Mouse (Mus musculus): ENCODE measurements at regions not wholly inside any gene's neighbourhood (a gene's known extent, or its start where the extent isn't known, plus 50 kb on each side); places are given as distances from the start of the nearest gene placed in this dataset.
A peak's percentile ranks its signal among the peaks of the same experiment; 100 is the strongest.
"Not testable (repeated sequence)": the region's sequence is repeated elsewhere in the genome, so short reads cannot be mapped to it uniquely, and the experiment has no call there.

DNA sequence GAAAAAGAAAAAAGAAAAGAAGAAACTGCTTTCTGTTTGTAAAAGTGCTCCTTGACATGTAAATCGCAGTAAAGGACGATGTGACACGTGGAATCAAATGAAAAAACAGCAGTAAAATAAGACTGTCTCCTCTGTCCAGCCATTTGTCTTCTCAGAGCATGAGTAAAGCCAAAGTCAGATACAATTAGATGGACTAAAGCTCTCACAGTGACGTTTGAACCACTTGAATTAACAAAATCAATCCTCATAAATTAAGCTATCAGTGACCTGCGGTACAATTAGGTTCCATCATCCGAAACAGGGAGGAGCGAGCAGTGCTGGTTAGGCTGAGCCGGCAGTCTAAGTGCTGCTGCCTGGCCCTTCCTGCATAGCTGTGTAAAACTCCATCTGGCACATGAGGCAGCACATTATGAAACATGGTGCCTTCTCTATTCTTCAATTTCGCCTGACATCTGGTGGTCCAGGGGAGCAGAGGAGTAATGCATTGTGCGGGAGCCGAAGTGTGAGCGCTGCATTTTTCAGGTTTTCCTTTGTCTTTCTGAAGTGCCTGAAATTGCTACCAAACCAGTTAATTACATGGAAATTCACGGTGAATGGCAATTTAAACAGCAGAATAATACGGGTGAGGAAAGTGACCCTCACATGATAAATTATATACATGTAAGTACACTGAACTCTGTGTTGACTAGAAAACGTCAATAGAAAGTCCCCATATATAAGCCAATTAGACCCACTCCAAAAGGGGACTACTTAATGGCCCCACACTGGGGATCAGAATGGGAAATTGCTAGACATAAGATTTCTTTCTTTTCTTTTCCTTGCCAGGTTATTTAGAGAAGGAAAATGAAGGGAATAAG, 118.1 kb downstream of the Mmrn1 start:
- DNase-seq, result no peak
- TF ChIP-seq POLR2A (IDR thresholded peaks at IDR 0.05; ENCODE audit: borderline replicate concordance, extremely low read depth, low read depth, low read length), result no peak
- no peak for TF ChIP-seq CTCF (IDR thresholded peaks at IDR 0.05; ENCODE audit: insufficient read depth, low read length)
- Histone ChIP-seq H3K4me1 (ENCODE audit: control insufficient read depth, insufficient read depth, low read length) (no peaks in the 10 kb centered on the region), H3K4me3 (replicated peaks; ENCODE audit: extremely low read depth, low read depth, low read length) (no peak overlapping the region)
- 78% methylated on average over 15 of the region's 15 CpGs for WGBS

DNA sequence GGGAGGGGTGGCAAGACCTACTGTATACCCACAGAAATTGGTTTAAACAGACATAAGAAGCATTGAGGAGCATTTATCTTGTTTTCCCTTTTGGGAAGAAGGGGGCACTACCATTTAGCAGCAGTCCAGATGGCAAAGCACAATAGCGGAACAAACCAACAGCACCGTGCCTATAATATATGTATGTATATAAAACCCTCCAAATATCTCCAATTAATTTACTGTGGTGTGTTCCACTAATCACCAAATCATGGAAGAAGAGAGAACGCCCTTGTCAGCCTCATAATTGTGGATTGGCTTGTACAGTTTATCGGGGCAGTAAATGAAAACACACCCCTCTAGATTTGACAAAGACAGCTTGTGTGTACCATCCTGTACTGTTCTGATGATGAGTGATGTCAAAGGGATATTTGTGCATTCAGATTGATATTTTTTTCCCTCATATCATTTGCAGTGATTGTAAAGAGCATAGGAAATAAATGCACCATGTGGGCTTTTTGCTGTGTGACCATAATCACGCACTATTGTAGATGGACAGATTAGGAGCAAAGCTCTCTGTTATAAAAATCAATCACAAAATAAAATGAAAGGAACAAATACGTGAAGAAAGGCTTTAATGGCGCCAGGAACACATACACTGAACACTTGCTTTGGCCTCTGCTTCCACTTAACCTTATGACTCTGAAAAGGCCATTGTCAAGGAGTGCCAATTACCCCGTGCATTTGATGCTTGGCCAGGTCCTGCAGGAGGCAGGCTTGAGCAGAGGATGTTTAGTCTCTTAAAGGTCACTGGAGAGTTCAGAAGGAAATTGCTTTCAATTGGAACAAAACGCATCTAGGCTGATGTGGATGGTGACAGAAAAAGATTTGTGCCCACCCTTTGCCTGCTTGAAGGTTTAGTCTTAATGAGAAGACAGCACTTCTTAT, 119.0 kb downstream of the Mmrn1 start:
- H3K4me1 ChIP-seq (ENCODE audit: control insufficient read depth, insufficient read depth, low read length), result no peaks in the 10 kb centered on the region
- no peak overlapping the region for H3K4me3 ChIP-seq (replicated peaks; ENCODE audit: extremely low read depth, low read depth, low read length)
- WGBS, result 72% methylated on average over 9 of the region's 9 CpGs
- DNase-seq, result no peak
- TF ChIP-seq CTCF (IDR thresholded peaks at IDR 0.05; ENCODE audit: insufficient read depth, low read length), result peak; percentile 37; the same call in 1 of the 2 replicates
- no peak for TF ChIP-seq POLR2A (IDR thresholded peaks at IDR 0.05; ENCODE audit: borderline replicate concordance, extremely low read depth, low read depth, low read length)

DNA sequence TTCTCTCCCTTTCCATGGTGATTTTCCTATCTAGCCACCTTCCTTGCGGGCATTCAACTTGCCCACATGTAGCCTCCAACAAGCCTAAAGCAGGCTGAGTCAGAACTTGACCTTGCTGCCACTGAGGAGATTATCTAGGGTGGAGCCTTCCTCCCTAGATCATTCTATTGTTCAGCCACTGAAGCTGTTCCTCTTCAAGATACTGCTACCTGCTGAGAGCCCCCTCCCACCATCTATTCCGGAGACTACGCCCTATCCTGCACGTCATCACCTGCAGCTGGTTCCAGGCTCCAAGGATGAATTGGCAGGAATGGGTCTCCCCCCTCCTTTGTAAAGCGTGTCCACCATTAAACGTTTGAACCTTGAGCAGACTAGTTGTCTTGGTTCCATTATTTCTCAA, 122.9 kb downstream of the Mmrn1 start:
- DNase-seq; H3K4me3 ChIP-seq (replicated peaks; ENCODE audit: extremely low read depth, low read depth, low read length); H3K4me1 ChIP-seq (ENCODE audit: control insufficient read depth, insufficient read depth, low read length): not testable (repeated sequence)
- WGBS, result 79% methylated on average over 6 of the region's 6 CpGs

DNA sequence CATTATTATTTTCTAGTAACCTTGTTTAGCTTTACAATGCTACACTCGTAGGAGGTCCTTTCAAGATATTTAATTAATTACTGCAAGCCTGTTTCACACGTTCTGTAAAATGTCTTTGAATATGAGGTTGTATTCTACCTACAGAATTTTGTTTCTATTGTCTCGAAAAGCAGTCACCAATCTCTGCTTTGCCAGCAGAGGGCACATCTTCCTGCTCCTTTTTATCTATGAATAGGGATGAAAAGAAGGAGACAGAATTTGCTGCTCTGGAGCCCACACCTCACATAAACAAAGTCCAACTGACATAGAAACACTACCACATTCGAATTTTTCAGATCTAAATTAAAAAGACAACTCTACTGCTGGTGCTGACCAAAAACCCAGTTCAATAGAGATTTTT, 117.0 kb upstream of the Ccser1 start:
- H3K4me1 ChIP-seq (ENCODE audit: control insufficient read depth, insufficient read depth, low read length), result no peaks in the 10 kb centered on the region; the same call in 1 of the 2 replicates
- WGBS, result 19% methylated on average over 4 of the region's 4 CpGs
- TF ChIP-seq CTCF (IDR thresholded peaks at IDR 0.05; ENCODE audit: insufficient read depth, low read length), result no peak
- no peak for TF ChIP-seq POLR2A (IDR thresholded peaks at IDR 0.05; ENCODE audit: borderline replicate concordance, extremely low read depth, low read depth, low read length)
- DNase-seq, result peak; percentile 7
- no peak overlapping the region for H3K4me3 ChIP-seq (replicated peaks; ENCODE audit: extremely low read depth, low read depth, low read length)

DNA sequence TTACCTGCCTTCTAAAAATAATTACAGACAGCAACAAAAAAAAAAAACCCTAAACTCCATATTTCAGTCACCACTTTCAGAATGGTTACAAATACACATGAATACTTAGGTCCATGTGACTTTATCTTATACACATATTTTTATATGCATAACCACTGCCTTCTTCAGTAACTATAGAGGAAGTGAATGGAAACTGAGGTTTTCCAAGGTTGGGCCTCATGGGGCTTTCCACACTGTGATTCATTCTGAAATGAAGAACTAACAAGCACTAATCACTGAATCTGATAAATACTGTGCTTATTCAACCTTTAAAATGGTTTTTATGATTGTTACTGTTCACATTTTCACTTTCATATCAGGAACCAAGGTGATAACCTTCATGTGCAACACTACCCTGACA, 114.4 kb upstream of the Ccser1 start:
- TF ChIP-seq CTCF (IDR thresholded peaks at IDR 0.05; ENCODE audit: insufficient read depth, low read length), result no peak
- no peaks in the 10 kb centered on the region; the same call in 1 of the 2 replicates for H3K4me1 ChIP-seq (ENCODE audit: control insufficient read depth, insufficient read depth, low read length)
- H3K4me3 ChIP-seq (replicated peaks; ENCODE audit: extremely low read depth, low read depth, low read length), result no peak overlapping the region
- no peak for DNase-seq

DNA sequence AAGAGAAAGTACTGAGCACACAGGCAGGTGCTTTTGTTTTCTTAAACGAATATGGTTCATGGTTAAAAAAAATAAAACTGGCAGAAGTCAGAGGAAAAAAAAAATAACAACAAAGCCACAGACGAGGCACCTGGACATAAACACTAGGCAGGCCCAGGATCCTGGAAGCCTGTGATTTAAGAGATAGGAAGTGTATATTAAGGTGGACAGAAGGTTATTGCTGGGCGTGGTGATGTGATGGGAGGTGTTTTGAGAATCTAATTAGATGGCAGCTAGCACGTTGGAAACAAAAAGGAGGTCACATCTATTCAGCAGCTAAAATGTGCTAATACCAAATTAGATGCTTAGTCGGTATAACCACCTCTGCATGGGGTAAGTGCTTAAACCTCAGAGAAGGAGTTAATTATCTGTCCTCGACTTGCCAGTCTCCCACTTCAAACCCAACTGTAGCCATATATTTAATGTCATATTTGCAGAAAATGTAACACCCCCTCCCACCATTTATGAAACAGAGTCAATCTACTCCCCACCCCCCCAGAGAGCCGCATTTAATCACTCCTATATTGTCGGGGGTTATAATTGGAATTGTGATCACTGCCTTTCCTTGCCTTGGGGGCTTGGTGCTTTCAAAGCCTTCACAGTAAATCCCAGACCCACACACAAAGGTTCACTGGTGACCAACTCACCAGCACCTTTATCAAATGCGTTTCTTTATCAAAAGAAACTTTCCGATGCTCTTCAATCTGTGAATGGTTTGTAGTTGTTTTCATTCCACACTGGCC, 113.4 kb upstream of the Ccser1 start:
- TF ChIP-seq CTCF (IDR thresholded peaks at IDR 0.05; ENCODE audit: insufficient read depth, low read length) (no peak), POLR2A (IDR thresholded peaks at IDR 0.05; ENCODE audit: borderline replicate concordance, extremely low read depth, low read depth, low read length) (no peak)
- WGBS, result 67% methylated on average over 10 of the region's 10 CpGs
- no peak overlapping the region for H3K4me3 ChIP-seq (replicated peaks; ENCODE audit: extremely low read depth, low read depth, low read length)
- DNase-seq, result no peak
- H3K4me1 ChIP-seq (ENCODE audit: control insufficient read depth, insufficient read depth, low read length), result no peaks in the 10 kb centered on the region; the same call in 1 of the 2 replicates

DNA sequence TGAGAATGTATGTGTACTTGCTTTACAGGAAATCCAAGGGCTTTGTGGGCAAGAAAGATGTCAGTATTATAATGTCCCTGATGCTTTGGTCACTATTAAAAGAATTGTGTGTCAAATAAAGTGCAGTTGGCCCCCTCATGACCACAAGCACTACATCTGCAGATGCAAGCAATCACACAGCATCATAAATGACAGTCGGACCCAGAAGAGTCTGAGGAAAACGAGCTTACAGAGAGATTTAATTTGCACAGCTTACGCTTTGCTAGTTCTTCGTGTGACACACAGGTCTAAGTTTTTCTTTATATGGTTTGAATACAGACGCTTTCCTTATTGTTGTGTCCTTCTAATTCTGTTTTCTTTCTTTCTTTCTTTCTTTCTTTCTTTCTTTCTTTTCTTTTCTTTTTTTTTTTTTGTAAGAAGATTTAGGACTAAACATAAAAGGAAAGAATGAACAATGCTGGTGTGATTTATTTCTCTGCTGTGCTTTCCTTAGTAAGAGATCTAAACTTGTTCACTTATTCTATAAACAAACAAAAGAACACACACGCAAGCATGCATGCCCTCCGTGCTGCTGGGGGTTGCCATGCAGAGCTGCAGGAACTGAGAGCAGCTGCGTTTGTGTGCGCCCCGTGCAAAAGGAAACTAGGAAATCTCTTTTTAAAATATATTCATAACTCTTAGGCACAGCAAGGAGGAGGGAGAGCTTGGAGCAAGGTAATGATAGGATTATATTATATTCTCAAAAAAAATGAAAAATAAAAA, 112.6 kb upstream of the Ccser1 start:
- WGBS, result 35% methylated on average over 10 of the region's 10 CpGs
- DNase-seq, result no peak
- no peak overlapping the region for H3K4me3 ChIP-seq (replicated peaks; ENCODE audit: extremely low read depth, low read depth, low read length)
- H3K4me1 ChIP-seq (ENCODE audit: control insufficient read depth, insufficient read depth, low read length), result no peaks in the 10 kb centered on the region; the same call in 1 of the 2 replicates
- no peak for TF ChIP-seq POLR2A (IDR thresholded peaks at IDR 0.05; ENCODE audit: borderline replicate concordance, extremely low read depth, low read depth, low read length)
- TF ChIP-seq CTCF (IDR thresholded peaks at IDR 0.05; ENCODE audit: insufficient read depth, low read length), result no peak

DNA sequence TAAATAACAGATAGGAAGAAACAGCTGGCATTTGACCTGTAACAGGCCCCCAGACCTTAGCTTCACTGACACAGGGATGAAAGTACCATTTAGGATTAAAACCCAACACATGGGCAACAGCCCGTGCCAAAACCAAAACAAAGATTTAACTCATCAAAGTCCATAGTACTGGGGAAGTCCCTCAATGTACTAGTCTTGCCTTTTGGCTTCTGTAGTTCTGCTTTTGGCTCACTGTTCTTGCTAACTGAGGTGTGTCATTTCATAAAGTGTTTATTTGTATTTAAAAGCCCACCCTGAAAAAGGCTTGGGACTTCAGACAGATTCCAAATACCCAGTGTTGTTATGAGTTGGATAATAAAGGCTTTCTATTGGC, 112.0 kb upstream of the Ccser1 start:
- TF ChIP-seq POLR2A (IDR thresholded peaks at IDR 0.05; ENCODE audit: borderline replicate concordance, extremely low read depth, low read depth, low read length) (no peak), CTCF (IDR thresholded peaks at IDR 0.05; ENCODE audit: insufficient read depth, low read length) (no peak)
- no peak overlapping the region for H3K4me3 ChIP-seq (replicated peaks; ENCODE audit: extremely low read depth, low read depth, low read length)
- 29% methylated on average over 1 of the region's 1 CpGs for WGBS
- no peaks in the 10 kb centered on the region; the same call in 1 of the 2 replicates for H3K4me1 ChIP-seq (ENCODE audit: control insufficient read depth, insufficient read depth, low read length)
- DNase-seq, result no peak

DNA sequence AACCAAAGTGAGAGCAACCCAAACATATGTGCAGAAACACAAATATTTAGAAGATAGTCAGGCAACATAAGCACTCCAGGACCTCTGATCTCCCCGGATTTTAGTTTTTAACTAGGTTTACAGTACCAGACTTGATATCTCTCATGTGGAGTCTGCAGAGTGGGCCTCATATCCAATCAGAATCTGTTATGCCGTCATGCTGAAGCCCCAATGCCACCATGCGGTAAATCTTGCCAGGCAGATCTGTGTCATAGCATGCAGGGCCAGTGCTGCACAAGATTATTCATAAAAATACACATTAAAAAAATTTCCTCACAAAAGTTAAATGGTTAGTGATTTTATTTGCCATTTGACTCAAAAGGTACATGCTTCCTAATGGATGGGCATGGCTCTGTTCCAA, 106.9 kb upstream of the Ccser1 start:
- no peak for TF ChIP-seq POLR2A (IDR thresholded peaks at IDR 0.05; ENCODE audit: borderline replicate concordance, extremely low read depth, low read depth, low read length)
- no peak for TF ChIP-seq CTCF (IDR thresholded peaks at IDR 0.05; ENCODE audit: insufficient read depth, low read length)
- Histone ChIP-seq H3K4me3 (replicated peaks; ENCODE audit: extremely low read depth, low read depth, low read length) (no peak overlapping the region), H3K4me1 (ENCODE audit: control insufficient read depth, insufficient read depth, low read length) (no peaks in the 10 kb centered on the region)
- no peak for DNase-seq
- WGBS, result 80% methylated on average over 3 of the region's 3 CpGs

Measured in lung, adult 2 months (tissue).